Mouse (Mus musculus) midbrain, embryonic 13.5 days (tissue): Measurements from ENCODE around the gene Myzap. TPM values are rescaled to one million over a fixed set of nuclear protein-coding genes. Genes with fewer than 3 reads are reported as not detected.

Source experiments
- ATAC-seq: fragments of 200-750 bp; cut with Nextera tagmentation; 2 replicates; pipeline ENCODE4 v1.8.0; 2017; ENCODE audit warnings: mild to moderate bottlenecking, moderate TSS enrichment, moderate library complexity
- H3K27ac ChIP-seq: fragments of 300-500 bp; sonication (generic); 2 replicates; pipeline ENCODE4 v1.5.1; 2015; ENCODE audit warnings: inconsistent platforms, mild to moderate bottlenecking, moderate library complexity
- H3K27me3 ChIP-seq: fragments of 300-500 bp; sonication (generic); 2 replicates; pipeline ENCODE4 v1.6.1; 2015; ENCODE audit warnings: mild to moderate bottlenecking, inconsistent platforms
- H3K36me3 ChIP-seq: fragments of 300-500 bp; sonication (generic); 2 replicates; pipeline ENCODE4 v1.6.1; 2015; ENCODE audit warnings: mild to moderate bottlenecking, inconsistent platforms
- H3K4me1 ChIP-seq: fragments of 300-500 bp; sonication (generic); replicated peaks from 2 replicates; pipeline ENCODE4 v1.6.1; 2015; ENCODE audit warnings: inconsistent platforms
- H3K4me2 ChIP-seq: fragments of 300-500 bp; sonication (generic); replicated peaks from 2 replicates; pipeline ENCODE4 v1.6.1; 2015; ENCODE audit warnings: moderate library complexity, mild to moderate bottlenecking, inconsistent platforms
- H3K4me3 ChIP-seq: fragments of 300-500 bp; sonication (generic); replicated peaks from 2 replicates; pipeline ENCODE4 v1.5.1; 2015; ENCODE audit warnings: mild to moderate bottlenecking, inconsistent platforms
- H3K9ac ChIP-seq: fragments of 300-500 bp; sonication (generic); replicated peaks from 2 replicates; pipeline ENCODE4 v1.6.1; 2015; ENCODE audit warnings: mild to moderate bottlenecking, inconsistent platforms
- H3K9me3 ChIP-seq: fragments of 300-500 bp; sonication (generic); 2 replicates; pipeline ENCODE4 v1.6.1; 2016; ENCODE audit warnings: mild to moderate bottlenecking, inconsistent platforms
- WGBS: fragments of 180-500 bp; shearing (Covaris S2); methylation state at CpG from one replicate; pipeline ENCODE4 v1.1.7; 2015; 5-methylcytosine and 5-hydroxymethylcytosine counted together
- polyA plus RNA-seq: library from polyadenylated mRNA; unstranded; fragments of >200 nt; fragmentation: Nextera tagmentation; extraction: Ambion mirVana; gene quantifications from 2 replicates; pipeline ENCODE4 v1.2.1, GENCODE M21; 2015

Myzap gene
- polyA plus RNA-seq, 1 experiment from 2014 or later, result 2.4 TPM

DNA sequence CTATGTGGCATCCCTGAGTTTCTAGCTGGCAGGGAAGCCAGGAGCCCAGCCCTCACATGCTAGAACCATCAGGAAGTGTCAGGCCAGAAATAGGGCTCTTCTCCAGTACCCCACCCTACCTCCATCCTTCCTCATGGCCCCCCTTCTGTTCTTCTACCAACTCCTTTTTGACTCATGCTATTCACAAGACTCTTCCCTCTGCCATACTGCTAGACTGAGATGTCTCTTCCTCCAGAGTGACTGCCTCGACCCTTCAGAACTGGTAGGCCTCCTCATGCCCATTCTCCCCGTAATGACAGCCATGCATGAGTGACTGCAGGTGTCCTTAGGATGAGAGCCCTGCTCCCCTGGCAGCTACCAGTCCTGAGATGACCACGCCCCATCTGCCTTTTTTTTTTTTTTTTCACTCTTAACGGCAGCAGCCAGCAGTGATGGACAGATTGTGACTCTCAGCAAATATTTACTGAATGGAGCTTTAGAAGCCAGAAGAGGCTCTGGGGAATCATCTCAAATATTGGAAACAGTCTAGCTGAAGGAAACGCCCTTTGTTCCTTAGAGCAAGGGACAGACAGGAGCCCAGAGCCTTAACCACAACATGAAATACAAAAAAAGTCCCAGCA, 23.7 kb downstream of the Myzap start:
- H3K9me3 ChIP-seq, result no peaks in the 10 kb centered on the region
- no peaks in the 10 kb centered on the region for H3K36me3 ChIP-seq
- H3K9ac ChIP-seq, result no peak overlapping the region
- H3K4me2 ChIP-seq, result no peak overlapping the region
- no peak overlapping the region for H3K27ac ChIP-seq
- H3K4me3 ChIP-seq, result no peak overlapping the region
- ATAC-seq, result no peak
- H3K27me3 ChIP-seq, result no peaks in the 10 kb centered on the region
- WGBS, result 46% methylated on average over 5 of the region's 5 CpGs
- no peaks in the 10 kb centered on the region for H3K4me1 ChIP-seq

DNA sequence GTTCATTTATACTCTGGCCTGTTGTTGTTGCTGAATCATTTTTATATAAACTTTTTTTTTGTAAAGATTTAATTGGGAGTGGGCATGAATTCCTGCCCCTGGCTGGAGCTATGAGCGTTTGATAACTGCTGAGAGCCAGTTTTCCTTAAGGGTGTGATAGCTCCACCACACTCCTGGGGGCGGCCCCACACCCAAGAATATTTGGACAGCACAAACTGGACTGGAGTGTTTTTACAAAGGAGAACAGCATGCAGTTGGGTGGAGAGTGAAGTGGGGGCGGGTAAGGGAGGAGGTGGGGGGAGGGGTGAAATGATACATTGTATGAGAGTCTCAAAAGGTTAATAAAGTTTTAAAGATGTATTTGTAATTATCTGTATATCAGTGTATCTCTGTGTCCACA, 24.8 kb downstream of the Myzap start:
- Histone ChIP-seq H3K9ac (no peak overlapping the region), H3K36me3 (no peaks in the 10 kb centered on the region), H3K4me1 (no peaks in the 10 kb centered on the region), H3K4me3 (no peak overlapping the region), H3K9me3 (no peaks in the 10 kb centered on the region), H3K27me3 (no peaks in the 10 kb centered on the region), H3K27ac (no peak overlapping the region), H3K4me2 (no peak overlapping the region)
- ATAC-seq, result no peak
- WGBS, result 74% methylated on average over 3 of the region's 3 CpGs

- Histone ChIP-seq H3K27ac (no peak overlapping the region), H3K4me3 (no peak overlapping the region), H3K4me1 (no peaks in the 10 kb centered on the region), H3K36me3 (no peaks in the 10 kb centered on the region), H3K9ac (no peak overlapping the region), H3K27me3 (no peaks in the 10 kb centered on the region), H3K4me2 (no peak overlapping the region), H3K9me3 (no peaks in the 10 kb centered on the region)
- ATAC-seq, result no peak
- 63% methylated on average over 4 of the region's 4 CpGs for WGBS
Observed at GRCm38 (mm10) chr9:71566763-71567162, 25.4 kb downstream of the Myzap start.

DNA sequence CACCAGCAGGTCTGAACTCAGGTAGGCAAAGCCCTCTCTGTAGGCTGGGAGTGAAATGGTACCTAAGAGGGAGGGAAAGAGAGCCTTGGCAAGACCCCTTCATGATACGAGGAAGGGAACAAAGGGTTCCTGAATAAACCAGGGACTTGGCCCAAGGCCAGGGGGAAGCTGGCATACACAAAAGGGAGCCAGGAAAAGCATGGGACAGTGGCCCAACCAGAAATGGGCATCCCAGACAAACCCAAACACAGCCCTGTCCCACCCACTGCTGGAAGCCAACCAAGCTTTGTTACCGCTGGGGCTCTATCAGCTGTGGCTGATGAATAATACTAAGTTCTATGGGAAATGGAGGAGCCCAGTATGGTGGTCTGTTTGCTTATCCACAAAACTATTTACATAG, 34.4 kb downstream of the Myzap start:
- no peak overlapping the region for H3K9ac ChIP-seq
- 53% methylated on average over 2 of the region's 2 CpGs for WGBS

GRCm38 (mm10) chr9:71554001-71554400, 38.2 kb downstream of the Myzap start:
- H3K27ac ChIP-seq, result no peak overlapping the region
- 96% methylated on average over 3 of the region's 3 CpGs for WGBS

More for the DNA sequence above, 34.4 kb downstream of the Myzap start:
- ATAC-seq, result no peak
- H3K4me1 ChIP-seq, result no peaks in the 10 kb centered on the region
- no peak overlapping the region for H3K4me3 ChIP-seq
- no peak overlapping the region for H3K4me2 ChIP-seq
- no peaks in the 10 kb centered on the region for H3K36me3 ChIP-seq
- no peaks in the 10 kb centered on the region for H3K9me3 ChIP-seq
- H3K27ac ChIP-seq, result no peak overlapping the region
- no peaks in the 10 kb centered on the region for H3K27me3 ChIP-seq

DNA sequence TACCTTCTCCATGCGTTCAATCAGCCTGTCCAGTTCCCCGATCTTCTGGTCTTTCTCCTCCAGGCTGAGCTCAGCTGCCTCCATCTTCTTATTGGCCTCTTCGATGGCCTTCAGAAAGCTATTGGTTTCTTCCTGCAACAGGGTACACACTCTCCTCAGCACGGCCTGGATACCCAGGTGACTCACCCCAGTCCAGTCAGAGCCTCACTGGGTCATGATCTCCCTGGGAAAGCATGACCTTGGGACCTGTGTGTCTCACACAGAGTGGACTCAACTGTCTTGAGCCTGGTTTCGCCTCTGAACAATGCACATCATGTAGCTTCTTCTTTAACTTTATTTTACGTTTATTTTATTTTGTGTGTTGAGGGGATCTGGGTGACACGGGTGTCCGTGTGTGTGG, 42.0 kb downstream of the Myzap start:
- no peak for ATAC-seq
- H3K9ac ChIP-seq, result no peak overlapping the region

More at GRCm38 (mm10) chr9:71554001-71554400, 38.2 kb downstream of the Myzap start:
- no peaks in the 10 kb centered on the region for H3K9me3 ChIP-seq
- H3K9ac ChIP-seq, result no peak overlapping the region
- H3K4me3 ChIP-seq, result no peak overlapping the region
- no peaks in the 10 kb centered on the region for H3K36me3 ChIP-seq
- no peaks in the 10 kb centered on the region for H3K4me1 ChIP-seq
- H3K4me2 ChIP-seq, result no peak overlapping the region
- H3K27me3 ChIP-seq, result no peaks in the 10 kb centered on the region
- ATAC-seq, result no peak

DNA sequence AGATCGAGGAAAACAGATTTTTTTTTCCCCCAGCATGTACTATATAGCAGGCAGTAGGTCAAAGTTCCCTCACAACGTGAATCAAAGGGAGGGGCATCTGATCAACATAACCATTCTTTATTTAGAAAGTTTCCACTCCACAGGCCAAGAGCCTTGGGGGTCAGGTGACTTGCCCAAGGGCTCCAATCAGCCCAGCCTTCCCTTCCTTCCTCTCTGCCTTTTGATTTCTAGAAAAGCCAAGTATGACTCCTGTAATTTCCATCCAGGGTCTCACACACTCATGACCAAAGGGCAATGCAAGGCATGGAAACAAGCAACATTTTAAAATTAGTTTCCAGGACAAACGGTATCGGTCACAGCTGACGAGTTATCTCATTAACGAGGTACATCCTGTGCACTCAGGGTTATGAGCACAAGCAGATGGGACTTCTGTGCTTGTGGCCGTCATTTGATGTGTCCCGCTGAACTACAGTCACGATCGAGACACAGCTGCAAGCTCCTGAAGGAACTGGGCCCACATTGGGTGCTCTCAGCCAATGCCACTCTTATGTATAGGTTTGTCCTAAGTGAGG, 44.4 kb downstream of the Myzap start:
- ATAC-seq, result no peak
- Histone ChIP-seq H3K27ac (no peak overlapping the region), H3K4me3 (no peak overlapping the region), H3K36me3 (no peaks in the 10 kb centered on the region), H3K27me3 (peaks cover 3% of the 10 kb centered on the region; the same call in 1 of the 2 replicates), H3K4me2 (no peak overlapping the region), H3K9ac (no peak overlapping the region), H3K4me1 (no peaks in the 10 kb centered on the region), H3K9me3 (no peaks in the 10 kb centered on the region)
- WGBS, result 81% methylated on average over 10 of the region's 10 CpGs

More for the DNA sequence above, 42.0 kb downstream of the Myzap start:
- Histone ChIP-seq H3K27me3 (no peaks in the 10 kb centered on the region), H3K9me3 (no peaks in the 10 kb centered on the region), H3K4me2 (no peak overlapping the region), H3K4me1 (no peaks in the 10 kb centered on the region), H3K4me3 (no peak overlapping the region), H3K36me3 (no peaks in the 10 kb centered on the region), H3K27ac (no peak overlapping the region)
- 94% methylated on average over 8 of the region's 8 CpGs for WGBS

DNA sequence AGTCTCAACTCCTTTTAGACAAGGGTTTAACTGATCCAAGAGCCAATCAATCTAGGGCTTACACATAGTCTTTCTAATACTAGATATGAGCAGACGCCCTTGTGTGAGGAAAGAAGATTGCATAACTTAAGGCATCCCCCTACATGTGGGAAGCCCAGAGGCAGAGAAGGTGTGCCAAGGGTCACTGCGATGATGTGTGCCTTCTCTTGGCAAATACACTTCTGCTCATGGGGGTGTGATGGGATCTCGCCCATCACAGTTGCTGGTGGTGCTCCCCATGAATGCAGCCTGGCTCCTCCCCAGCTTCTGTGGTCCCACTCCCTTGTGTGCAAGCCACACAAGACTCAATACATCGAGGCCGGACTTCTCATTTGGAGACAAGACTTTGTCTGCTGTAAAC, 47.3 kb downstream of the Myzap start:
- WGBS, result 87% methylated on average over 5 of the region's 5 CpGs
- Histone ChIP-seq H3K9ac (no peak overlapping the region), H3K4me1 (no peaks in the 10 kb centered on the region), H3K27ac (no peak overlapping the region), H3K9me3 (no peaks in the 10 kb centered on the region), H3K4me2 (no peak overlapping the region), H3K27me3 (peaks cover 6% of the 10 kb centered on the region; the same call in 1 of the 2 replicates), H3K4me3 (no peak overlapping the region), H3K36me3 (no peaks in the 10 kb centered on the region)
- no peak for ATAC-seq

DNA sequence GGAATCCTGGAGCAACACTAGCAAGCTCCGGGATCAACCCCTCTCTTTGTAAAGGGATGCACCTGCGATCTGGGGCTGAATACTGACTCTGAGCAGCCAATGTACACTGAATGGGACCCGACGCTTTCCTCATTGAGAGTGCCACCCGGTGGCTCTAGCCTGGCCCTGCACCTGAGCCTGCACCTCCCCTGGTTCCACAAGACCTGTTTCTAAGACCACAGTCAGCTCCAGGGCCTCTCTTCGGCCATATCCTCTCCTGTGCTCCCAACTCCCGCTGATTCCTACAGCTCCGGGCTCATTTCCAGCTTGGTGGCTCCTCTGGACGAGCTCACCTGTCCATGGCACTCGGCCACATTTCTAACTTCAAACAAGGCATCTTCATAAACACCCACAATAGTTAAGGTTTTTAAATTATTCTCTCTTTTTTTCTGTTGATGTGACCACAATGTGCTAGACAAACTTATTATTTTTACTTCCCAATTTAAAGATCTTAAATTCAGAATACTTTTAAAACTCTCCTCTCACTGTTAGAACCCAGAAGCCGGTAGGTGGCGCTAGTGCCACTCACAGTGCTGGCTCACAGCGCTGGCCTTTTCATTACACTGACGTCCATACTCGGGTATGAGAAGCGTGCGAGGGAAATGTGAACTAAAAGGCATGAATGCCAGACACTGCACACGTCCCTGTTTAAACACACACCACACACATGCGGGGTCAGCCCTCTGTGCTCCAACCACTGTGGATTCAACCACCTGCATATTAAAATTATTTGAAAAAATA, 48.5 kb downstream of the Myzap start:
- WGBS, result 18% methylated on average over 19 of the region's 19 CpGs
- no peak overlapping the region for H3K9ac ChIP-seq
- no peaks in the 10 kb centered on the region for H3K9me3 ChIP-seq
- peak; percentile 91 for ATAC-seq
- no peaks in the 10 kb centered on the region for H3K36me3 ChIP-seq
- no peak overlapping the region for H3K4me3 ChIP-seq
- no peaks in the 10 kb centered on the region for H3K4me1 ChIP-seq
- H3K27me3 ChIP-seq, result peaks cover 6% of the 10 kb centered on the region; the same call in 1 of the 2 replicates
- no peak overlapping the region for H3K4me2 ChIP-seq
- no peak overlapping the region for H3K27ac ChIP-seq

- H3K4me2 ChIP-seq, result no peak overlapping the region
- no peak overlapping the region for H3K27ac ChIP-seq
- peaks cover 6% of the 10 kb centered on the region; the same call in 1 of the 2 replicates for H3K27me3 ChIP-seq
- H3K4me3 ChIP-seq, result no peak overlapping the region
- no peak overlapping the region for H3K9ac ChIP-seq
- H3K36me3 ChIP-seq, result no peaks in the 10 kb centered on the region
- no peaks in the 10 kb centered on the region for H3K4me1 ChIP-seq
- H3K9me3 ChIP-seq, result no peaks in the 10 kb centered on the region
- no peak for ATAC-seq
- 70% methylated on average over 5 of the region's 5 CpGs for WGBS
Observed at GRCm38 (mm10) chr9:71542292-71542691, 49.9 kb downstream of the Myzap start.

DNA sequence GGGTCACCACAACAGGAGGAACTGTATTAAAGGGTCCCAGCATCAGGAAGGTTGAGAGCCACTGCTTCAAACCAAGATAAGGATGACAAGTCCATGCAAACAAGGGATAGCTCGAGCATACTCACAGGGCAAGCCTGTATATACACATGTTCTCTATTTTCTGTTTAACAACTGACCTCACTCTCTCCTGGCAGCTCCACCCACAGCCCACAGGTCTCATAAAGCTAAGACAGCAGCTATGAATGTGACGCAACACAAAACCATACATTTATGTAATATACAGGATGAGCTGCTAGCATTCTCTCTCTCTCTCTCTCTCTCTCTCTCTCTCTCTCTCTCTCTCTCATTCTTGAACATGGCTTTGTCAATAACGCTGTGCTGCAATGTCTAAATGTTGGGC, 51.4 kb downstream of the Myzap start:
- Histone ChIP-seq H3K27me3 (peaks cover 6% of the 10 kb centered on the region; the same call in 1 of the 2 replicates), H3K4me2 (no peak overlapping the region), H3K36me3 (no peaks in the 10 kb centered on the region), H3K27ac (no peak overlapping the region), H3K4me1 (no peaks in the 10 kb centered on the region), H3K9ac (no peak overlapping the region), H3K4me3 (no peak overlapping the region), H3K9me3 (no peaks in the 10 kb centered on the region)
- WGBS, result 89% methylated on average over 3 of the region's 3 CpGs
- no peak for ATAC-seq

DNA sequence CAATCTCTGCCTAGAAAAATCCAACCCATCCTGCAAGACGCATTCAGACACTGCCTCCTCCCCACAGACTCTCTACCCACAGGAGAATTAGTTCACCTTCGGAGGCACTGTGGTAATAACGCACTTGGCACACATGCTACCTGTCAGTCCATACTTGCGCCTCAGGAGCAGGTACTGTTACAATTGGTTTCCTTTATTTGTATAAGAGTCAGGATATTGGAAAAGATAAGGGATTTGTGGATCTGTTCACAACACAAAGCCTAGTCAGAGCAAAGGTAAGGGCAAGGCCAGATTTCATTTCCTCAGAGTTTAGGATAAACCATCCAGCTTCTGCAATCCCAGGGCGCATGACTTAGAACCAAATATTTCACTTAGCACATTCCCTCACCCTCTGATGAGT, 56.4 kb downstream of the Myzap start:
- Histone ChIP-seq H3K4me1 (no peaks in the 10 kb centered on the region), H3K9ac (no peak overlapping the region), H3K27me3 (no peaks in the 10 kb centered on the region), H3K36me3 (no peaks in the 10 kb centered on the region), H3K4me3 (no peak overlapping the region), H3K27ac (no peak overlapping the region), H3K9me3 (no peaks in the 10 kb centered on the region), H3K4me2 (no peak overlapping the region)
- WGBS, result 94% methylated on average over 5 of the region's 5 CpGs
- no peak for ATAC-seq
